Mouse (Mus musculus): ENCODE measurements at regions not wholly inside any gene's neighbourhood (a gene's known extent, or its start where the extent isn't known, plus 50 kb on each side); places are given as distances from the start of the nearest gene placed in this dataset.
A peak's percentile ranks its signal among the peaks of the same experiment; 100 is the strongest.

- Histone ChIP-seq H3K9me3 (ENCODE audit: low read length) (no peaks in the 10 kb centered on the region), H3K4me1 (ENCODE audit: insufficient read depth, low read length) (no peaks in the 10 kb centered on the region), H3K27ac (ENCODE audit: low read depth, low read length) (no peak overlapping the region), H3K36me3 (ENCODE audit: insufficient read depth, low read length) (no peaks in the 10 kb centered on the region), H3K4me3 (ENCODE audit: low read depth, low read length) (no peak overlapping the region), H3K27me3 (ENCODE audit: insufficient read depth, low read length) (no peaks in the 10 kb centered on the region), H3K4me2 (ENCODE audit: low read depth, low read length, poor library complexity, severe bottlenecking) (no peak overlapping the region), H3K9ac (replicated peaks; ENCODE audit: low read length, poor library complexity, severe bottlenecking) (no peak overlapping the region)
- ATAC-seq (ENCODE audit: low FRiP score) (no peak), DNase-seq (ENCODE audit: low spot score) (no peak)
- WGBS, result 79% methylated on average over 1 of the region's 1 CpGs
- TF ChIP-seq CTCF (IDR thresholded peaks at IDR 0.05), result no peak
Measured at GRCm38 (mm10) chr3:157777779-157778178, 147.1 kb downstream of the Cth start.

GRCm38 (mm10) chr3:157763487-157764199 lies 161.2 kb downstream of the Cth start:
- no peaks in the 10 kb centered on the region for H3K36me3 ChIP-seq (ENCODE audit: insufficient read depth, low read length)
- no peak overlapping the region for H3K4me2 ChIP-seq (ENCODE audit: low read depth, low read length, poor library complexity, severe bottlenecking)
- H3K4me1 ChIP-seq (ENCODE audit: insufficient read depth, low read length), result no peaks in the 10 kb centered on the region
- no peak overlapping the region for H3K9ac ChIP-seq (replicated peaks; ENCODE audit: low read length, poor library complexity, severe bottlenecking)
- no peak overlapping the region for H3K4me3 ChIP-seq (ENCODE audit: low read depth, low read length)
- DNase-seq (ENCODE audit: low spot score) (peak; percentile 10), ATAC-seq (ENCODE audit: low FRiP score) (no peak)
- H3K27ac ChIP-seq (ENCODE audit: low read depth, low read length), result no peak overlapping the region
- no peak for TF ChIP-seq CTCF (IDR thresholded peaks at IDR 0.05)
- no peaks in the 10 kb centered on the region for H3K27me3 ChIP-seq (ENCODE audit: insufficient read depth, low read length)
- H3K9me3 ChIP-seq (ENCODE audit: low read length), result no peaks in the 10 kb centered on the region
- 38% methylated on average over 6 of the region's 6 CpGs for WGBS

- WGBS, result 95% methylated on average over 1 of the region's 1 CpGs
- ATAC-seq (ENCODE audit: low FRiP score), result no peak
Measured at GRCm38 (mm10) chr3:157759856-157760255, 165.0 kb downstream of the Cth start.

GRCm38 (mm10) chr3:157754826-157755225 lies 170.1 kb downstream of the Cth start:
- ATAC-seq (ENCODE audit: low FRiP score) (no peak), DNase-seq (ENCODE audit: low spot score) (no peak)
- Histone ChIP-seq H3K4me2 (ENCODE audit: low read depth, low read length, poor library complexity, severe bottlenecking) (no peak overlapping the region), H3K27ac (ENCODE audit: low read depth, low read length) (no peak overlapping the region), H3K27me3 (ENCODE audit: insufficient read depth, low read length) (no peaks in the 10 kb centered on the region), H3K9me3 (ENCODE audit: low read length) (no peaks in the 10 kb centered on the region), H3K4me3 (ENCODE audit: low read depth, low read length) (no peak overlapping the region), H3K36me3 (ENCODE audit: insufficient read depth, low read length) (no peaks in the 10 kb centered on the region), H3K4me1 (ENCODE audit: insufficient read depth, low read length) (no peaks in the 10 kb centered on the region), H3K9ac (replicated peaks; ENCODE audit: low read length, poor library complexity, severe bottlenecking) (no peak overlapping the region)
- WGBS, result 88% methylated on average over 4 of the region's 4 CpGs
- no peak for TF ChIP-seq CTCF (IDR thresholded peaks at IDR 0.05)

More at GRCm38 (mm10) chr3:157759856-157760255, 165.0 kb downstream of the Cth start:
- Histone ChIP-seq H3K9ac (replicated peaks; ENCODE audit: low read length, poor library complexity, severe bottlenecking) (no peak overlapping the region), H3K27ac (ENCODE audit: low read depth, low read length) (no peak overlapping the region), H3K4me1 (ENCODE audit: insufficient read depth, low read length) (no peaks in the 10 kb centered on the region), H3K36me3 (ENCODE audit: insufficient read depth, low read length) (no peaks in the 10 kb centered on the region), H3K4me3 (ENCODE audit: low read depth, low read length) (no peak overlapping the region), H3K4me2 (ENCODE audit: low read depth, low read length, poor library complexity, severe bottlenecking) (no peak overlapping the region), H3K27me3 (ENCODE audit: insufficient read depth, low read length) (no peaks in the 10 kb centered on the region), H3K9me3 (ENCODE audit: low read length) (no peaks in the 10 kb centered on the region)
- no peak for TF ChIP-seq CTCF (IDR thresholded peaks at IDR 0.05)
- no peak for DNase-seq (ENCODE audit: low spot score)

GRCm38 (mm10) chr3:157750266-157750665 lies 174.6 kb downstream of the Cth start:
- Histone ChIP-seq H3K4me1 (ENCODE audit: insufficient read depth, low read length) (no peaks in the 10 kb centered on the region), H3K27me3 (ENCODE audit: insufficient read depth, low read length) (no peaks in the 10 kb centered on the region), H3K4me2 (ENCODE audit: low read depth, low read length, poor library complexity, severe bottlenecking) (no peak overlapping the region), H3K36me3 (ENCODE audit: insufficient read depth, low read length) (no peaks in the 10 kb centered on the region), H3K9me3 (ENCODE audit: low read length) (no peaks in the 10 kb centered on the region), H3K9ac (replicated peaks; ENCODE audit: low read length, poor library complexity, severe bottlenecking) (no peak overlapping the region), H3K4me3 (ENCODE audit: low read depth, low read length) (no peak overlapping the region), H3K27ac (ENCODE audit: low read depth, low read length) (no peak overlapping the region)
- TF ChIP-seq CTCF (IDR thresholded peaks at IDR 0.05), result no peak
- 75% methylated on average over 3 of the region's 3 CpGs for WGBS
- no peak for DNase-seq (ENCODE audit: low spot score)
- no peak for ATAC-seq (ENCODE audit: low FRiP score)

- H3K4me1 ChIP-seq (ENCODE audit: insufficient read depth, low read length), result no peaks in the 10 kb centered on the region
- no peak overlapping the region for H3K4me2 ChIP-seq (ENCODE audit: low read depth, low read length, poor library complexity, severe bottlenecking)
- H3K27me3 ChIP-seq (ENCODE audit: insufficient read depth, low read length), result no peaks in the 10 kb centered on the region
- no peaks in the 10 kb centered on the region for H3K36me3 ChIP-seq (ENCODE audit: insufficient read depth, low read length)
- H3K4me3 ChIP-seq (ENCODE audit: low read depth, low read length), result no peak overlapping the region
- ATAC-seq (ENCODE audit: low FRiP score) (no peak), DNase-seq (ENCODE audit: low spot score) (peak; percentile 33)
- H3K27ac ChIP-seq (ENCODE audit: low read depth, low read length), result no peak overlapping the region
- TF ChIP-seq CTCF (IDR thresholded peaks at IDR 0.05), result no peak
- WGBS, result 72% methylated on average over 3 of the region's 3 CpGs
- H3K9ac ChIP-seq (replicated peaks; ENCODE audit: low read length, poor library complexity, severe bottlenecking), result no peak overlapping the region
- H3K9me3 ChIP-seq (ENCODE audit: low read length), result no peaks in the 10 kb centered on the region
Measured at GRCm38 (mm10) chr3:157748395-157749037, 176.4 kb downstream of the Cth start.

All from midbrain, postnatal 0 days (tissue).